Mouse (Mus musculus) midbrain, embryonic 13.5 days (tissue): ENCODE measurements around the gene Prm2. TPM values are rescaled to one million over a fixed set of nuclear protein-coding genes. Genes with fewer than 3 reads are reported as not detected.

Experiments
- ATAC-seq: fragments of 200-750 bp; cut with Nextera tagmentation; 2 replicates; pipeline ENCODE4 v1.8.0; 2017; ENCODE audit warnings: mild to moderate bottlenecking, moderate TSS enrichment, moderate library complexity
- H3K27ac ChIP-seq: fragments of 300-500 bp; sonication (generic); 2 replicates; pipeline ENCODE4 v1.5.1; 2015; ENCODE audit warnings: inconsistent platforms, mild to moderate bottlenecking, moderate library complexity
- H3K27me3 ChIP-seq: fragments of 300-500 bp; sonication (generic); 2 replicates; pipeline ENCODE4 v1.6.1; 2015; ENCODE audit warnings: mild to moderate bottlenecking, inconsistent platforms
- H3K36me3 ChIP-seq: fragments of 300-500 bp; sonication (generic); 2 replicates; pipeline ENCODE4 v1.6.1; 2015; ENCODE audit warnings: mild to moderate bottlenecking, inconsistent platforms
- H3K4me1 ChIP-seq: fragments of 300-500 bp; sonication (generic); replicated peaks from 2 replicates; pipeline ENCODE4 v1.6.1; 2015; ENCODE audit warnings: inconsistent platforms
- H3K4me2 ChIP-seq: fragments of 300-500 bp; sonication (generic); replicated peaks from 2 replicates; pipeline ENCODE4 v1.6.1; 2015; ENCODE audit warnings: moderate library complexity, mild to moderate bottlenecking, inconsistent platforms
- H3K4me3 ChIP-seq: fragments of 300-500 bp; sonication (generic); replicated peaks from 2 replicates; pipeline ENCODE4 v1.5.1; 2015; ENCODE audit warnings: mild to moderate bottlenecking, inconsistent platforms
- H3K9ac ChIP-seq: fragments of 300-500 bp; sonication (generic); replicated peaks from 2 replicates; pipeline ENCODE4 v1.6.1; 2015; ENCODE audit warnings: mild to moderate bottlenecking, inconsistent platforms
- H3K9me3 ChIP-seq: fragments of 300-500 bp; sonication (generic); 2 replicates; pipeline ENCODE4 v1.6.1; 2016; ENCODE audit warnings: mild to moderate bottlenecking, inconsistent platforms
- WGBS: fragments of 180-500 bp; shearing (Covaris S2); methylation state at CpG from one replicate; pipeline ENCODE4 v1.1.7; 2015; 5-methylcytosine and 5-hydroxymethylcytosine counted together
- polyA plus RNA-seq: library from polyadenylated mRNA; unstranded; fragments of >200 nt; fragmentation: Nextera tagmentation; extraction: Ambion mirVana; gene quantifications from 2 replicates; pipeline ENCODE4 v1.2.1, GENCODE M21; 2015

Prm2 gene
- polyA plus RNA-seq, 1 experiment from 2014 or later = not detected

GRCm38 (mm10) chr16:10749226-10749625 lies 46.7 kb downstream of the Prm2 start:
- Histone ChIP-seq H3K36me3 (no peaks in the 10 kb centered on the region), H3K4me2 (no peak overlapping the region), H3K27me3 (no peaks in the 10 kb centered on the region), H3K4me1 (0 out of 2 replicates have a peak, but pooled peaks cover 3% of the 10 kb centered on the region), H3K9ac (no peak overlapping the region), H3K4me3 (no peak overlapping the region), H3K27ac (no peak overlapping the region), H3K9me3 (no peaks in the 10 kb centered on the region)
- 80% methylated on average over 7 of the region's 7 CpGs for WGBS
- no peak for ATAC-seq

Other genes with a start within 250 kb of the Prm2 start
- gene Socs1, start 10.6 kb downstream of the Prm2 start, polyA plus RNA-seq = 1.3 and 2.3 TPM in 2 replicates
- gene Tnp2, start 7.5 kb downstream of the Prm2 start, polyA plus RNA-seq = not detected in 2 replicates
- gene Prm3, start 5.2 kb downstream of the Prm2 start, polyA plus RNA-seq = not detected in 2 replicates
- not detected in 2 replicates for gene Prm1, start 9.7 kb upstream of the Prm2 start, polyA plus RNA-seq
- gene Gm11172, start 16.8 kb upstream of the Prm2 start, polyA plus RNA-seq = not detected in 2 replicates
- 0.68 and 1.0 TPM in 2 replicates for gene Rmi2, start 38.9 kb upstream of the Prm2 start, polyA plus RNA-seq